Mouse (Mus musculus) left cerebral cortex, adult 2 months (tissue): ENCODE data around the gene Avil. TPM values are rescaled to one million over a fixed set of nuclear protein-coding genes. Genes with fewer than 3 reads are reported as not detected.
A peak's percentile ranks its signal among the peaks of the same experiment; 100 is the strongest.
"Not testable (repeated sequence)": the region's sequence is repeated elsewhere in the genome, so short reads cannot be mapped to it uniquely, and the experiment has no call there.

ENCODE experiments used
- DNase-seq, 2 experiments: peaks; one replicate each; pipeline ENCODE4 v3.0.0; 2021 to 2022; ENCODE audit warnings: low spot score in 2 of 2, mixed read lengths in 1 of 2; ENCODE audit errors: extremely low spot score in 1 of 2
- H3K27ac ChIP-seq: fragments of 200-600 bp; 2 replicates; pipeline ENCODE4 v1.8.1; 2022
- H3K4me3 ChIP-seq: fragments of 200-600 bp; 2 replicates; pipeline ENCODE4 v1.8.1; 2022
- CTCF ChIP-seq: fragments of 200-600 bp; IDR thresholded peaks from 2 replicates; pipeline ENCODE4 v1.8.1; 2022; ENCODE audit warnings: antibody characterized with exemption, mild to moderate bottlenecking, moderate library complexity
- intact Hi-C: fragments of 180-260 bp; cut with DNase I; formaldehyde crosslinking; loops from one replicate; pipeline ENCODE4 v1.15.1; 2025
- total RNA-seq, 2 experiments: library from RNA; stranded (reverse); gene quantifications; 2 replicates each; pipeline ENCODE4 v1.2.3; 2021

The Avil gene
- total RNA-seq, 2 experiments from 2014 or later, result 0.18 to 0.28 TPM

DNA sequence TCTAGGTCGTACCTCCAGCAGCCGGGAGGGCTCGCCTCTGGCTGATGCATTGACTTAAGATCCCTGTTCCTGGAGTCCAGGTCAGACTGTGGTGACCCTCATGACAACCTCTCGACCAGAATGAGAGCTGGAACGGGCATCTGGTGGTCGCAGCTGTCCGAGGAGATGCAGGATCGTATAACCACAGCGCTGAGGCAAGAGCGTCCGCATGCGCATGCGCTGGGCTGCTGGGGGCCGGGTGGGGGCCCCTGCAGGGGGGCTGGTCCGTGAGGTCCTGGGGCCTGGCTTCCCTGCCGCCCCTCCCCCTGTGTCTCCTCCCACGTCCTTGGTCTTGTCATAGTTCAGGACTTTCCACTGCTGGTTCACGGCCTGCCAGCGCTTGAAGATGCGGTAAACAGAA, 56.0 kb downstream of the Avil start:
- no peak overlapping the region for H3K4me3 ChIP-seq
- no peak for DNase-seq
- intact Hi-C loops, result no loop called here
- TF ChIP-seq CTCF, result no peak
- no peak overlapping the region for H3K27ac ChIP-seq

DNA sequence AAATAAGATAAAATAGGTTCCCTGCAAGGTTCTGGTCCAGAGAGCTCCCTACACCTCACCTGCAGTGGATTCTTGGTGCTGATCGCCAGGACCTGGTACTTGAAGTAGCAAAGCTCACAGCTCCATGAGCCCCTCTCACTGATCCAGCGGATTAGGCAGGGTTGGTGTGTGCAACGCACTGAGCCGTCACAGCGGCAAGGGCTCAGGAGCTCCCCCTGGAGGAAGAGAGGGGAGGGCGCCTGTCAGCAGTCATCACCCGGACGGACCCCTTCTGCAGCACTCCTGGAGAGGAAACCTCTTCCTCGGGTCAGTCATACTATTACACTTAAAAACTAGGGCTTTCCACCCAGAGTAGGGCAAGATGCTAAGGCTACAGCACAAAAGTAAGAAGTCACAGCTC, 57.7 kb downstream of the Avil start:
- DNase-seq, result peak; percentile 74 to 79
- no peak overlapping the region for H3K27ac ChIP-seq
- peak overlapping the region; percentile 64 for H3K4me3 ChIP-seq
- peak; percentile 99 for TF ChIP-seq CTCF
- intact Hi-C loops, result no loop called here

DNA sequence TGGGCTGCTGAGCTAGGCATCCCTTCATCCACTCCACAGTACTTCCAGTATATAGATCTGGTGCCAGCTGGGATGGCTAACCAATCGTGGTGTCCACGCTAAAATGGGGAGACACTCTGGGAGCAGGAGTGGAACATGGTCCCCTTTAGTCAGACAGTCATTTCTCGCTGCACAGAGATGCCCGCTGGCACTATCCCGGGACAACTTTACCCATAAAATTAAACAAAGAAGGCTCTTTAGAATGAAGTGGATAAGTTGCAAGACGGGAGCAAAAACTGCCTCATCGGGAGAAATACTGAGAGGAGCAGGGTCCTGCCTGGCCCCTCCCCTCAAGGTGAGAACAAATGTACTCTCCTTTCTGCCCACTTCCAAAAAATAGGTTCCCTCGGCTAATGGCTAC, 58.2 kb downstream of the Avil start:
- no peak for DNase-seq
- no peak for TF ChIP-seq CTCF
- H3K27ac ChIP-seq, result no peak overlapping the region
- H3K4me3 ChIP-seq, result peak overlapping the region; percentile 64
- intact Hi-C loops, result no loop called here

DNA sequence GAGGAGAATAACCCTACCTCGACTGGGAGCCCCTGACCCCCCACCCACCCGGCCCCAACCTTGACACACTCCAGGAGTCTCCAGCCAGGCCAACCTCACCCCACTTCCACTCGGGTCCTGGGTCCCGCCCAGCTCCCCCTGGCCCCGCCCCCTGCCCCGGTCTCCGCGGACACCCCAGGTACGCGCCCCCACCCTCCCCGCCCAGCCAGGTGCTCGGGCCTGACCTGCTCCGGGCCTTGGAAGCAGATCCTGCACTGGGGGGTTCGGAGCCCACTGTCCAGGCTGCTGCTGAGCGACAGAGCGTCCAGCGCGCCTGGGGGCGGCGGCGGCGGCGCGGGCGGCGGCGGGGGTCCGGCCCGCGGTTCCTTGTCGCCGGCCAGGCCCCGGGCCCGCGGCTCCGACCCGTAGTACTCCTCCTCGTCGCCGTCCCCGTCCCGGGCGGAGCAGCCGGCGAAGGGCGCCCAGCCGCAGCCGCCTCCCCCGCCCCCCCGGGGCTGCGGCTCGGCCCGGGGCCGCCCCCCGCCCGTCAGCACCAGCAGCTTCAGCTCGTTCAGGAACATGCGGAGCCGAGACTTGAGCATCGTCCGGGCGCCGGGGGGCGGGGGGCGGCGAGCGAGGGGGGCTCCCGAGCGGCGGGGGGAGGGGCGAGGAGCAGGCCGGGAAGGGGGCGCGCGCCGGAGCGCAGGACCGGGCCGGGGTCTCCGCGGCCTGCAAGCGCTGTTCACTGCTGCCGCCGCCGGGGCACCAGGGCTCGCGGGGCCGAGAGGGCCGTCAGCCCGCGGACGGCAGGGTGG, 58.9 kb downstream of the Avil start:
- peak in 1 of 2 experiments; percentile 21 for DNase-seq
- Histone ChIP-seq H3K4me3 (peak overlapping the region; percentile 64), H3K27ac (peak overlapping the region; percentile 70; the same call in 1 of the 2 replicates)
- intact Hi-C loops, result no loop called here
- TF ChIP-seq CTCF, result no peak

DNA sequence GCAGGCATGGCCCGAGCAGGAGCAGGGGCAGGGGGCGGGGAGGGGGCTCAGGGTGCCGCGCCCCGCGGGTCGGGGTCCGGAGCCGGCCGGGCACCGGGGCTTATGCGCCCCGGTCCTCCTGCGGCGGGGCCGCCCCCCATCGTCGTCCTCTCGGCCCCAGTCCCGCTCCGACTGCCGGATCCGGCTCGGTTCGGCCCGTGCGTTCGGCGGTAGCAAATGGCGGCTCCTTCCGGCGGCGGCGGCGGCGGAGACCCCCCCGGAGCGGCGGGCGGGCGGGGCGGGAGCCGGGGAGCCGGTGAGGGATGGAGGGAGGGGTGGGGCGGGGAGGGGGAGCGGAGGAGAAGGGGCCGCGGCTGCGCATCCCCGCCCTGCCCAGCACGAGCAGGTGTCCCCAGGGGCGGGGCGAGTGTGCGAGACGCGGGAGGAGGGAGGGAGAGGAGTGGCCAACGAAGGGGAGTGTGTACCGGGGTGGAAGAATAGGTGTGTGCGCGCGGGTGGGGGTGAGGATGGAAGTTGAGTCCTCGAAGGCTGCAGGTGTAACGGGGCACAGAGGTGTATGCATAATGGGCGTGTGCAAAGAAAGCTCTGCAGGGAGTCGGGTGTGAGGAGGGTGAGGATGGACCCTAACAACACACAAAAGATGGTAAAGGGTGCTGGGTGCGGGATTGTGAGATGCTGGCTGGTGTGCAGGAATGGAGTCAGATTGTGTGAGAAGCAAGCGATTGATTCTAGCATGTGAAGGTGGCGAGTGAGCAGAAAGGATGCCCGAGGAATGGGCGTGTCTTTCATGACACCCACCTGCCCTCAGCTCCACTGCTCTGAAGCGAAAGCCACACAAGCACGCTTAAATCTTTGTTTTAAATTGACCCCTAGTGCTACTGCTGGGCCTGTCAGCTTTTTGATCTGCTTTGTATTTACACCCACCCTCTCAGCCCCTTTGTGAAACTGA, 59.7 kb downstream of the Avil start, which contains the start of gene March9:
March9 (minus strand) TSS at position 217 of the 949 bp plus-strand sequence.
- DNase-seq, result peak; percentile 69 to 82
- intact Hi-C loops, result loop anchor here (5.0 kb wide), 1 partner anchor 562 kb away; the partner anchor contains the start of gene Lrp1
- H3K27ac ChIP-seq, result peak within 1 kb of the TSS; percentile 70

DNA sequence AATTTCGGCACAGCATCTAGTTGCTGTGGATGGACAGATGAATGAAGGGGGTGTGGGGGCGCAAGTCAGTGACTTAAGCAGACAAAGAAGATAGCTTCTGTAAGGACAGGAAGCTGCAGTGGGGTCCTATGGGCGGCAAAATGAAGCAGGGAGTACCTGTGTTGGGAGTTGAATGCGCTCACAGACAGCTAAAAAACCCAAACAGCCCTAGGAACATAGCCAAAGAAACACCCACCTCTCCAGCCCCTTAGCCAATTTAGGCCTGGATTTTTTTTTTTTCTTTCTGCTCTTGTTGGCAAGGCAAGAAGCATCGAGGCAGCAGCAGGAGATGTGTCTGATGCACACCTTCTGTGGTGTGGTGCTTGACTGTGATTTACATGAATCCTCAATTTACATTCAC, 60.6 kb downstream of the Avil start:
- intact Hi-C loops, result loop anchor here (5.0 kb wide), 1 partner anchor 561 kb away; the partner anchor contains the start of gene Lrp1
- no peak for TF ChIP-seq CTCF
- Histone ChIP-seq H3K27ac (peak overlapping the region; percentile 70; the same call in 1 of the 2 replicates), H3K4me3 (no peak overlapping the region)
- DNase-seq, result no peak

More for the DNA sequence above, 59.7 kb downstream of the Avil start, which contains the start of gene March9:
- no peak for TF ChIP-seq CTCF
- peak within 1 kb of the TSS; percentile 64 for H3K4me3 ChIP-seq

DNA sequence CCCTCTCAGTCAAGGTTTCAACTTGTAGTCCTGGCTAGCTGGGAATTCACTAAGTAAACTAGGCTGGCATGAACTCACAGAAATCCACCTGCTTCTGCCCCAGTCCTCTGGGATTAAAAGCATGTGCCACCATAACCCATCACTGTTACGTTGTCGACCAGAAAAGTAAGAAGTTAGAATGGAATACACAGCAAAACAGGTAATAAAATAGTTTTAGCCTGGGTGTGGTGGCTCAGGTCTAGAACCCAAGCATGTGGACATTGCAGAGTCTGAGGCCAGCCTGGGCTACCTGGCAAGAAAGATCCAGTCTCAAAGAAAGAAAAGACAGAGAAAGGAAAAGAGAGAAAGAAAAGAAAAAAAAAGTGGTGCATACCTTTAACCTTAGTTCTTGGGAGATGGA, 61.0 kb downstream of the Avil start:
- intact Hi-C loops, result loop anchor here (5.0 kb wide), 1 partner anchor 561 kb away; the partner anchor contains the start of gene Lrp1
- no peak for TF ChIP-seq CTCF
- no peak for DNase-seq
- Histone ChIP-seq H3K27ac (no peak overlapping the region), H3K4me3 (no peak overlapping the region)

DNA sequence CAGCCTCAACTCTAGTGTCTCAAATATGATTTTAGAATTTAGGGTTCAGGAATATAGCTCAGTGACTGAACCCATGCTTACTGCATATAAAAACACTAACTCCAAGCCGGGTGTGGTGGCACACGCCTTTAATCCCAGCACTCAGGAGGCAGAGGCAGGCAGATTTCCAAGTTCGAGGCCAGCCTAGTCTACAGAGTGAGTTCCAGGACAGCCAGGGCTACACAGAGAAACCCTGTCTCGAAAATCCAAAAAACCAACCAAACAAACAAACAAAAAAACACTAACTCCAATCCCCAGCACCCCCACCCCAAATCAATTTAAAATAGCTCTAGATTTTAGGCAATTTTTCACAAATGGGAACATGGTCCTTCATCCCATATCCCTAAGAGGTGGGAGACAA, 61.6 kb downstream of the Avil start:
- not testable (repeated sequence) for H3K4me3 ChIP-seq, H3K27ac ChIP-seq, DNase-seq
- intact Hi-C loops, result loop anchor here (5.0 kb wide), 1 partner anchor 560 kb away; the partner anchor contains the start of gene Lrp1

DNA sequence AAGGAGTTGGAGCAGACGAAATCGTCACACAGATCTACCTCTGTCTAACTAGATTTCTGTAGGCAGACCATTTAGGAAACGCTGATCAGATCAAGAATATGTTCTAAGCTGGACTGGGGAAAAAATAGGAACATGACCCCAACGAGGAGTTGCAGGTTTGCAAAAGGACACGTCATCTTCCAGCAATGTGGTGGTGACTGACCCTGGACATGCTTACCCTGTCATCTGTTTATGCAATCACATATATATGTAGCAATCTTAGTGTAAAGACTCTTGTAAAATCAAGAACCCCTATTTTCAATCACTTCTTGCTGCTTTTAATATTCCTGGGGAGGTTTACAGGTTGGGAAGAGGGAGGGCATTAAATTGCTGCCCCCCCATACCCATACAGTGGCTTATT, 62.0 kb downstream of the Avil start:
- H3K4me3 ChIP-seq, result no peak overlapping the region
- H3K27ac ChIP-seq, result peak overlapping the region; percentile 87
- intact Hi-C loops, result loop anchor here (5.0 kb wide), 1 partner anchor 560 kb away; the partner anchor contains the start of gene Lrp1
- DNase-seq, result no peak
- TF ChIP-seq CTCF, result no peak

DNA sequence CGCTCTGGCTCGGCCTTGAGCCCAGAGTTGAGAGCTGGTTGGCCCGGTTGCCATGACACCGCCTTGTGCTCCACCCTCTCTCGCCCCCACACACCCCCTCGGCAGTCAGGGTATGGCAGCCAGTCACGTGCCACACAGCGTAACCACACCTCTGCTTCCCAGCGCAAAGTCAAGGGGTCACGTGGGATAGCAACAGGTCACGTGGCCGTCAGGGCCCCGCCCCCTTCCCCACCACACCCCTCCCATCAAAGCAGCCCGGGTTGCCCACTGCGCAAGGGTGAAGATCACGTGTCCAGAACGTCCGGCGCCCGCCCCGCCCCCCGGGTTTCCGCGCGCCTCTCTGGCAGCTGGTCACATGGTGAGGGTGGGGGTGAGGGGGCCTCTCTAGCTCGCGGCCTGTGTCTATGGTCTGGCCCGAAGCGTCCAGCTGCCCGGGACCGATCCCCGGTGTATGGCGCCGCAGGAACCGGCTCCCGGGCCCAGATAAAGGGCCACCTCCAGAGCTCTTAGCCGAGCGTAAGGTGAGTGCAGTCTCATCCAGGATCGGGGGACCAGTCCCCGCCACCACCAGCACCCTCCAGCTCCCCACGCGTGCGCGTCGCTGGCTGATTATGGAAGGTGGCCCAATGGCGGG, 62.8 kb downstream of the Avil start, which contains the start of gene Cdk4:
Cdk4 (plus strand) TSS at position 296 of the 634 bp plus-strand sequence.
- H3K27ac ChIP-seq, result peak within 1 kb of the TSS; percentile 89
- peak within 1 kb of the TSS; percentile 82 for H3K4me3 ChIP-seq
- no peak for TF ChIP-seq CTCF
- DNase-seq, result peak; percentile 98 to 99
- intact Hi-C loops, result loop anchor here (5.0 kb wide), 1 partner anchor 559 kb away; the partner anchor contains the start of gene Lrp1
